In genomic region chr9:46150116-46150515, GRCm38 (mm10) we compare ENCODE assay signal across 10 mouse cellular contexts.
DNase-seq lines count a peak whose midpoint lies in the region; ATAC-seq and TF ChIP-seq lines count a peak whose summit lies in the region.
"Had no signal": no experiment of that assay in that cellular context is flagged by ENCODE, and none has a peak within 500 bp of the region (broad histone marks: within the 10 kb centered on the region; RNA-seq: fewer than 3 reads in every experiment).

No protein-coding gene starts in this region.

- peak overlapping the region; percentile 32; the same call in 1 of the 2 replicates for H3K27ac ChIP-seq in left cerebral cortex, adult 2 months

- no peak overlapping the region for H3K4me3 ChIP-seq in left cerebral cortex, adult 2 months
- H3K4me3 ChIP-seq: embryonic facial prominence, embryonic 12.5 days; myocyte had no signal

- no peak for TF ChIP-seq CTCF in left cerebral cortex, adult 2 months (IDR thresholded peaks at IDR 0.05)

- intact Hi-C loops in left cerebral cortex, adult 2 months (cut with DNase I) = no loop called here
- intact Hi-C loops in left cerebral cortex, postnatal 10 days (cut with DNase I) = no loop called here

- no peak for DNase-seq in left cerebral cortex, adult 2 months (ENCODE audit: extremely low spot score in 1 of 2, low spot score in 2 of 2)
- DNase-seq in left cerebral cortex, postnatal 10 days (ENCODE audit: extremely low spot score in 1 of 2, low spot score in 2 of 2) = no peak
- DNase-seq in kidney, adult 11 months = peak; percentile 51
- peak; percentile 48 for DNase-seq in naive thymus-derived CD4-positive, alpha-beta T cell, adult 2 months (ENCODE audit: low read depth)
- no peak for DNase-seq in right cerebral cortex, postnatal 4 days
- DNase-seq in layer of hippocampus, adult 9-10 months (ENCODE audit: low spot score) = no peak
- DNase-seq in right cerebral cortex, postnatal 25 days = no peak

- peak; percentile 17; the same call in 1 of the 2 replicates for ATAC-seq in granulocyte monocyte progenitor cell, adult 5-6 weeks (replicated peaks; ENCODE audit: poor library complexity, severe bottlenecking)

Comparison
In these comparisons a context has a peak if more than half of its experiments do, and no peak if none do; other contexts are left out.
1. DNase-seq: peak in kidney, adult 11 months (single experiment) and naive thymus-derived CD4-positive, alpha-beta T cell, adult 2 months (single experiment); none in left cerebral cortex, adult 2 months (0 of 2), left cerebral cortex, postnatal 10 days (0 of 2), right cerebral cortex, postnatal 4 days (single experiment), layer of hippocampus, adult 9-10 months (single experiment) and right cerebral cortex, postnatal 25 days (single experiment).